Mouse (Mus musculus): Measurements from ENCODE around the gene Nodal.

DNA sequence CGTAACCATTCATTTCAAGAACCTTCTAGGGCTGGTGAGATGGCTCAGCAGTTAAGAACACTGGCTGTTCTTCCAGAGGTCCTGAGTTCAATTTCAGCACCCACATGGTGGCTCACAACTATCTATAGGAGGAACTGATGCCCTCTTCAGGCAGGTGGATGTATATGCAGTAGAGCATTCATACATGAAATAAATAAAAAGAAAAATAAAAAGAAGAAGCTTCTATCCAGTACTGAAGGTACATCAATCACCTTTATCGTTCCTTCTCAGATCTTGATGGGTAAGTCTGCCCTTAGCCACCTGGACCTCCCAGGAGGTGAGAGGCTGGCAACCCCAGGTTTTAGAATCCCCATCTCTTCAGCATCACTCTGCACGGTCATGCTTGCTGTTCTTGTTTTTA lies 2.5 kb upstream of the Nodal start:
- TF ChIP-seq CTCF (IDR thresholded peaks at IDR 0.05; ENCODE audit: control insufficient read depth, insufficient read depth, insufficient read length) (no peak), MAX (IDR thresholded peaks at IDR 0.05) (no peak), MYOD1 (IDR thresholded peaks at IDR 0.05; ENCODE audit: control insufficient read depth, insufficient read length, low read depth) (no peak), USF1 (IDR thresholded peaks at IDR 0.05; ENCODE audit: low read depth) (no peak), CEBPB (IDR thresholded peaks at IDR 0.05; ENCODE audit: low read depth) (no peak)

Data from C2C12 (cell line).